Mouse (Mus musculus): ENCODE measurements around the gene Srpr. TPM values are rescaled to one million over a fixed set of nuclear protein-coding genes. Genes with fewer than 3 reads are reported as not detected.

Gene Srpr
- polyA plus RNA-seq, 1 experiment = 70.1 TPM

- 16% methylated on average over 1 of the region's 1 CpGs for WGBS
- Histone ChIP-seq H3K4me1 (replicated peaks; ENCODE audit: control insufficient read depth, insufficient read depth, low read length) (peaks cover 4% of the 10 kb centered on the region), H3K4me3 (ENCODE audit: control insufficient read depth, insufficient read depth, low read length) (no peak overlapping the region), H3K27me3 (ENCODE audit: control insufficient read depth, insufficient read depth, low read length) (no peaks in the 10 kb centered on the region), H3K36me3 (ENCODE audit: control insufficient read depth, insufficient read depth, low read length) (peaks cover 7% of the 10 kb centered on the region; the same call in 1 of the 2 replicates), H3K27ac (ENCODE audit: control insufficient read depth, insufficient read depth, low read length) (no peak overlapping the region)
- TF ChIP-seq CTCF (IDR thresholded peaks at IDR 0.05; ENCODE audit: borderline replicate concordance, control insufficient read depth, extremely low read depth, insufficient read depth, low read length, poor library complexity) (no peak), POLR2A (IDR thresholded peaks at IDR 0.05; ENCODE audit: control insufficient read depth, extremely low read depth, insufficient read depth, low read length, poor library complexity) (no peak)
- DNase-seq = no peak
Measured at GRCm38 (mm10) chr9:35173331-35173730, 26.6 kb upstream of the Srpr start.

- Histone ChIP-seq H3K36me3 (ENCODE audit: control insufficient read depth, insufficient read depth, low read length) (peaks cover 5% of the 10 kb centered on the region; the same call in 1 of the 2 replicates), H3K4me3 (ENCODE audit: control insufficient read depth, insufficient read depth, low read length) (peak within 1 kb of the TSS; percentile 80), H3K4me1 (replicated peaks; ENCODE audit: control insufficient read depth, insufficient read depth, low read length) (peaks cover 4% of the 10 kb centered on the region), H3K27me3 (ENCODE audit: control insufficient read depth, insufficient read depth, low read length) (no peaks in the 10 kb centered on the region), H3K27ac (ENCODE audit: control insufficient read depth, insufficient read depth, low read length) (peak within 1 kb of the TSS; percentile 72)
- WGBS = under 1% methylated on average over 38 of the region's 38 CpGs
- TF ChIP-seq POLR2A (IDR thresholded peaks at IDR 0.05; ENCODE audit: control insufficient read depth, extremely low read depth, insufficient read depth, low read length, poor library complexity) (peak; percentile 75), CTCF (IDR thresholded peaks at IDR 0.05; ENCODE audit: borderline replicate concordance, control insufficient read depth, extremely low read depth, insufficient read depth, low read length, poor library complexity) (peak; percentile 56; the same call in 1 of the 2 replicates)
- DNase-seq = peak; percentile 98
Measured at GRCm38 (mm10) chr9:35175251-35176123, 24.5 kb upstream of the Srpr start, which contains the start of gene Dcps. TSS of gene Dcps (minus strand) at chr9:35176061.

- Histone ChIP-seq H3K4me1 (replicated peaks; ENCODE audit: control insufficient read depth, insufficient read depth, low read length) (peaks cover 4% of the 10 kb centered on the region), H3K27me3 (ENCODE audit: control insufficient read depth, insufficient read depth, low read length) (no peaks in the 10 kb centered on the region), H3K4me3 (ENCODE audit: control insufficient read depth, insufficient read depth, low read length) (peak overlapping the region; percentile 37), H3K27ac (ENCODE audit: control insufficient read depth, insufficient read depth, low read length) (no peak overlapping the region), H3K36me3 (ENCODE audit: control insufficient read depth, insufficient read depth, low read length) (no peaks in the 10 kb centered on the region)
- WGBS = 43% methylated on average over 14 of the region's 14 CpGs
- DNase-seq = no peak
- TF ChIP-seq POLR2A (IDR thresholded peaks at IDR 0.05; ENCODE audit: control insufficient read depth, extremely low read depth, insufficient read depth, low read length, poor library complexity) (no peak), CTCF (IDR thresholded peaks at IDR 0.05; ENCODE audit: borderline replicate concordance, control insufficient read depth, extremely low read depth, insufficient read depth, low read length, poor library complexity) (no peak)
Measured at GRCm38 (mm10) chr9:35176124-35176659, 23.8 kb upstream of the Srpr start.

GRCm38 (mm10) chr9:35182832-35183231, 17.1 kb upstream of the Srpr start:
- H3K27ac ChIP-seq (ENCODE audit: control insufficient read depth, insufficient read depth, low read length) = no peak overlapping the region
- no peak for DNase-seq
- H3K4me1 ChIP-seq (replicated peaks; ENCODE audit: control insufficient read depth, insufficient read depth, low read length) = peaks cover 2% of the 10 kb centered on the region; the same call in 1 of the 2 replicates
- no peaks in the 10 kb centered on the region for H3K36me3 ChIP-seq (ENCODE audit: control insufficient read depth, insufficient read depth, low read length)
- no peaks in the 10 kb centered on the region for H3K27me3 ChIP-seq (ENCODE audit: control insufficient read depth, insufficient read depth, low read length)
- TF ChIP-seq POLR2A (IDR thresholded peaks at IDR 0.05; ENCODE audit: control insufficient read depth, extremely low read depth, insufficient read depth, low read length, poor library complexity) (no peak), CTCF (IDR thresholded peaks at IDR 0.05; ENCODE audit: borderline replicate concordance, control insufficient read depth, extremely low read depth, insufficient read depth, low read length, poor library complexity) (no peak)
- WGBS = 45% methylated on average over 2 of the region's 2 CpGs
- no peak overlapping the region for H3K4me3 ChIP-seq (ENCODE audit: control insufficient read depth, insufficient read depth, low read length)

GRCm38 (mm10) chr9:35183359-35183758, 16.6 kb upstream of the Srpr start:
- Histone ChIP-seq H3K4me1 (replicated peaks; ENCODE audit: control insufficient read depth, insufficient read depth, low read length) (peaks cover 2% of the 10 kb centered on the region; the same call in 1 of the 2 replicates), H3K36me3 (ENCODE audit: control insufficient read depth, insufficient read depth, low read length) (no peaks in the 10 kb centered on the region), H3K4me3 (ENCODE audit: control insufficient read depth, insufficient read depth, low read length) (no peak overlapping the region), H3K27me3 (ENCODE audit: control insufficient read depth, insufficient read depth, low read length) (no peaks in the 10 kb centered on the region), H3K27ac (ENCODE audit: control insufficient read depth, insufficient read depth, low read length) (no peak overlapping the region)
- 33% methylated on average over 5 of the region's 5 CpGs for WGBS
- TF ChIP-seq POLR2A (IDR thresholded peaks at IDR 0.05; ENCODE audit: control insufficient read depth, extremely low read depth, insufficient read depth, low read length, poor library complexity) (no peak), CTCF (IDR thresholded peaks at IDR 0.05; ENCODE audit: borderline replicate concordance, control insufficient read depth, extremely low read depth, insufficient read depth, low read length, poor library complexity) (no peak)
- no peak for DNase-seq

GRCm38 (mm10) chr9:35186430-35186829, 13.5 kb upstream of the Srpr start:
- WGBS = 79% methylated on average over 3 of the region's 4 CpGs
- Histone ChIP-seq H3K27me3 (ENCODE audit: control insufficient read depth, insufficient read depth, low read length) (no peaks in the 10 kb centered on the region), H3K36me3 (ENCODE audit: control insufficient read depth, insufficient read depth, low read length) (no peaks in the 10 kb centered on the region), H3K4me3 (ENCODE audit: control insufficient read depth, insufficient read depth, low read length) (no peak overlapping the region), H3K4me1 (replicated peaks; ENCODE audit: control insufficient read depth, insufficient read depth, low read length) (peaks cover 2% of the 10 kb centered on the region; the same call in 1 of the 2 replicates), H3K27ac (ENCODE audit: control insufficient read depth, insufficient read depth, low read length) (no peak overlapping the region)
- TF ChIP-seq POLR2A (IDR thresholded peaks at IDR 0.05; ENCODE audit: control insufficient read depth, extremely low read depth, insufficient read depth, low read length, poor library complexity) = no peak
- no peak for TF ChIP-seq CTCF (IDR thresholded peaks at IDR 0.05; ENCODE audit: borderline replicate concordance, control insufficient read depth, extremely low read depth, insufficient read depth, low read length, poor library complexity)
- DNase-seq = no peak

Measured in thymus, adult 2 months (tissue).